Mouse (Mus musculus) kidney, embryonic 15.5 days (tissue): Measurements from ENCODE around the gene Ass1. TPM values are rescaled to one million over a fixed set of nuclear protein-coding genes. Genes with fewer than 3 reads are reported as not detected.

Source experiments
- ATAC-seq: fragments of 200-750 bp; cut with Nextera tagmentation; replicated peaks from 2 replicates; pipeline ENCODE4 v1.8.0; 2017; ENCODE audit warnings: moderate TSS enrichment; ENCODE audit not compliant: low FRiP score
- H3K27ac ChIP-seq: fragments of 300-500 bp; sonication (generic); 2 replicates; pipeline ENCODE4 v1.5.1; 2015; ENCODE audit warnings: mild to moderate bottlenecking, inconsistent platforms
- H3K27me3 ChIP-seq: fragments of 300-500 bp; sonication (generic); 2 replicates; pipeline ENCODE4 v1.6.1; 2015; ENCODE audit warnings: inconsistent platforms
- H3K36me3 ChIP-seq: fragments of 300-500 bp; sonication (generic); 2 replicates; pipeline ENCODE4 v1.6.1; 2015; ENCODE audit warnings: inconsistent platforms
- H3K4me1 ChIP-seq: fragments of 300-500 bp; sonication (generic); 2 replicates; pipeline ENCODE4 v1.6.1; 2015; ENCODE audit warnings: inconsistent platforms
- H3K4me2 ChIP-seq: fragments of 300-500 bp; sonication (generic); 2 replicates; pipeline ENCODE4 v1.6.1; 2015; ENCODE audit warnings: moderate library complexity, mild to moderate bottlenecking, inconsistent platforms
- H3K4me3 ChIP-seq: fragments of 300-500 bp; sonication (generic); replicated peaks from 2 replicates; pipeline ENCODE4 v1.5.1; 2015; ENCODE audit warnings: mild to moderate bottlenecking, inconsistent platforms
- H3K9ac ChIP-seq: fragments of 300-500 bp; sonication (generic); 2 replicates; pipeline ENCODE4 v1.6.1; 2015; ENCODE audit warnings: mild to moderate bottlenecking, inconsistent platforms
- H3K9me3 ChIP-seq: fragments of 300-500 bp; sonication (generic); replicated peaks from 2 replicates; pipeline ENCODE4 v1.6.1; 2016; ENCODE audit warnings: inconsistent platforms
- WGBS: fragments of 180-500 bp; shearing (Covaris S2); methylation state at CpG from one replicate; pipeline ENCODE4 v1.1.7; 2015; ENCODE audit warnings: mixed read lengths; 5-methylcytosine and 5-hydroxymethylcytosine counted together
- polyA plus RNA-seq: library from polyadenylated mRNA; unstranded; fragments of >200 nt; fragmentation: Nextera tagmentation; extraction: Ambion mirVana; gene quantifications from 2 replicates; pipeline ENCODE4 v1.2.1, GENCODE M21; 2015

The Ass1 gene
- polyA plus RNA-seq, 1 experiment from 2014 or later: 77.8 TPM

- Histone ChIP-seq H3K4me2 (no peak overlapping the region), H3K4me1 (peaks cover 16% of the 10 kb centered on the region; the same call in 1 of the 2 replicates), H3K36me3 (no peaks in the 10 kb centered on the region), H3K9me3 (no peaks in the 10 kb centered on the region), H3K27me3 (no peaks in the 10 kb centered on the region), H3K9ac (no peak overlapping the region), H3K4me3 (no peak overlapping the region), H3K27ac (no peak overlapping the region)
- no peak for ATAC-seq
- 66% methylated on average over 2 of the region's 2 CpGs for WGBS
Observed at GRCm38 (mm10) chr2:31447536-31447935, 22.5 kb upstream of the Ass1 start.

GRCm38 (mm10) chr2:31448756-31449440 is 21.1 kb upstream of the Ass1 start:
- no peak overlapping the region for H3K4me2 ChIP-seq
- peak overlapping the region; percentile 61; the same call in 1 of the 2 replicates for H3K27ac ChIP-seq
- H3K27me3 ChIP-seq: no peaks in the 10 kb centered on the region
- H3K4me1 ChIP-seq: peaks cover 24% of the 10 kb centered on the region
- no peak for ATAC-seq
- WGBS: 61% methylated on average over 3 of the region's 3 CpGs
- H3K9ac ChIP-seq: no peak overlapping the region
- H3K9me3 ChIP-seq: no peaks in the 10 kb centered on the region
- H3K4me3 ChIP-seq: no peak overlapping the region
- no peaks in the 10 kb centered on the region for H3K36me3 ChIP-seq

- Histone ChIP-seq H3K27me3 (no peaks in the 10 kb centered on the region), H3K4me3 (no peak overlapping the region), H3K27ac (no peak overlapping the region), H3K4me1 (peaks cover 29% of the 10 kb centered on the region), H3K4me2 (no peak overlapping the region), H3K9me3 (no peaks in the 10 kb centered on the region), H3K9ac (no peak overlapping the region), H3K36me3 (no peaks in the 10 kb centered on the region)
- no peak for ATAC-seq
- WGBS: 50% methylated on average over 4 of the region's 4 CpGs
Observed at GRCm38 (mm10) chr2:31449441-31449815, 20.6 kb upstream of the Ass1 start.

- Histone ChIP-seq H3K27me3 (no peaks in the 10 kb centered on the region), H3K27ac (no peak overlapping the region), H3K36me3 (no peaks in the 10 kb centered on the region), H3K4me3 (no peak overlapping the region), H3K4me1 (peaks cover 33% of the 10 kb centered on the region), H3K9ac (no peak overlapping the region), H3K9me3 (no peaks in the 10 kb centered on the region), H3K4me2 (no peak overlapping the region)
- no peak for ATAC-seq
- WGBS: 94% methylated on average over 4 of the region's 4 CpGs
Observed at GRCm38 (mm10) chr2:31449902-31450301, 20.1 kb upstream of the Ass1 start.

GRCm38 (mm10) chr2:31450661-31451060 is 19.3 kb upstream of the Ass1 start:
- Histone ChIP-seq H3K9me3 (no peaks in the 10 kb centered on the region), H3K4me1 (peaks cover 33% of the 10 kb centered on the region), H3K4me2 (no peak overlapping the region), H3K4me3 (no peak overlapping the region), H3K27ac (no peak overlapping the region), H3K36me3 (no peaks in the 10 kb centered on the region), H3K9ac (no peak overlapping the region), H3K27me3 (no peaks in the 10 kb centered on the region)
- 69% methylated on average over 3 of the region's 3 CpGs for WGBS
- ATAC-seq: no peak

- no peak overlapping the region for H3K27ac ChIP-seq
- H3K4me3 ChIP-seq: no peak overlapping the region
- H3K9me3 ChIP-seq: no peaks in the 10 kb centered on the region
- no peaks in the 10 kb centered on the region for H3K36me3 ChIP-seq
- no peak overlapping the region for H3K4me2 ChIP-seq
- peaks cover 33% of the 10 kb centered on the region for H3K4me1 ChIP-seq
- 79% methylated on average over 1 of the region's 1 CpGs for WGBS
- no peaks in the 10 kb centered on the region for H3K27me3 ChIP-seq
- no peak for ATAC-seq
- no peak overlapping the region for H3K9ac ChIP-seq
Observed at GRCm38 (mm10) chr2:31451530-31451929, 18.5 kb upstream of the Ass1 start.

- H3K27ac ChIP-seq: no peak overlapping the region
- ATAC-seq: 0 out of 2 replicates have a peak, but pooled peaks have one; percentile 4
Observed at GRCm38 (mm10) chr2:31453011-31453410, 17.0 kb upstream of the Ass1 start.

GRCm38 (mm10) chr2:31453559-31454177 is 16.3 kb upstream of the Ass1 start:
- Histone ChIP-seq H3K4me1 (peaks cover 33% of the 10 kb centered on the region), H3K9me3 (no peaks in the 10 kb centered on the region), H3K27me3 (peaks cover 10% of the 10 kb centered on the region), H3K36me3 (no peaks in the 10 kb centered on the region), H3K4me2 (no peak overlapping the region), H3K27ac (peak overlapping the region; percentile 37; the same call in 1 of the 2 replicates), H3K9ac (no peak overlapping the region), H3K4me3 (no peak overlapping the region)
- peak; percentile 17; the same call in 1 of the 2 replicates for ATAC-seq
- 34% methylated on average over 11 of the region's 11 CpGs for WGBS

More at GRCm38 (mm10) chr2:31453011-31453410, 17.0 kb upstream of the Ass1 start:
- Histone ChIP-seq H3K4me1 (peaks cover 33% of the 10 kb centered on the region), H3K27me3 (peaks cover 3% of the 10 kb centered on the region; the same call in 1 of the 2 replicates), H3K4me3 (no peak overlapping the region), H3K9me3 (no peaks in the 10 kb centered on the region), H3K9ac (no peak overlapping the region), H3K36me3 (no peaks in the 10 kb centered on the region), H3K4me2 (no peak overlapping the region)
- WGBS: 82% methylated on average over 13 of the region's 13 CpGs

GRCm38 (mm10) chr2:31454280-31454679 is 15.7 kb upstream of the Ass1 start:
- no peaks in the 10 kb centered on the region for H3K36me3 ChIP-seq
- no peak overlapping the region for H3K4me3 ChIP-seq
- 52% methylated on average over 8 of the region's 8 CpGs for WGBS
- H3K4me2 ChIP-seq: no peak overlapping the region
- peaks cover 15% of the 10 kb centered on the region for H3K27me3 ChIP-seq
- no peaks in the 10 kb centered on the region for H3K9me3 ChIP-seq
- H3K27ac ChIP-seq: peak overlapping the region; percentile 37; the same call in 1 of the 2 replicates
- H3K9ac ChIP-seq: no peak overlapping the region
- no peak for ATAC-seq
- peaks cover 33% of the 10 kb centered on the region for H3K4me1 ChIP-seq

GRCm38 (mm10) chr2:31455418-31455817 is 14.6 kb upstream of the Ass1 start:
- no peak for ATAC-seq
- Histone ChIP-seq H3K4me2 (no peak overlapping the region), H3K4me1 (peaks cover 39% of the 10 kb centered on the region), H3K36me3 (no peaks in the 10 kb centered on the region), H3K9me3 (no peaks in the 10 kb centered on the region), H3K9ac (no peak overlapping the region), H3K27me3 (peaks cover 26% of the 10 kb centered on the region), H3K27ac (no peak overlapping the region), H3K4me3 (no peak overlapping the region)
- 84% methylated on average over 7 of the region's 7 CpGs for WGBS

GRCm38 (mm10) chr2:31458460-31458859 is 11.5 kb upstream of the Ass1 start:
- Histone ChIP-seq H3K36me3 (no peaks in the 10 kb centered on the region), H3K4me3 (no peak overlapping the region), H3K27me3 (peaks cover 46% of the 10 kb centered on the region), H3K9ac (no peak overlapping the region), H3K4me2 (no peak overlapping the region), H3K4me1 (peaks cover 28% of the 10 kb centered on the region), H3K27ac (no peak overlapping the region), H3K9me3 (no peaks in the 10 kb centered on the region)
- 66% methylated on average over 5 of the region's 5 CpGs for WGBS
- no peak; the same call in 1 of the 2 replicates for ATAC-seq
